Mouse (Mus musculus) heart, adult 2 months (tissue): ENCODE measurements at regions not wholly inside any gene's neighbourhood (a gene's known extent, or its start where the extent isn't known, plus 50 kb on each side); places are given as distances from the start of the nearest gene placed in this dataset.

Experiments used
- DNase-seq, 2 experiments: peaks; one replicate each; pipeline ENCODE4 v3.0.0; 2021
- H3K27ac ChIP-seq: fragments of 200-600 bp; 2 replicates; pipeline ENCODE4 v1.8.1; 2022
- H3K27me3 ChIP-seq: fragments of 200-500 bp; 2 replicates; pipeline ENCODE4 v1.6.1; 2012; ENCODE audit warnings: mild to moderate bottlenecking, low read length, inconsistent platforms, mixed read lengths; ENCODE audit not compliant: control insufficient read depth, insufficient read depth
- H3K36me3 ChIP-seq: fragments of 200-500 bp; 2 replicates; pipeline ENCODE4 v1.6.1; 2012; ENCODE audit warnings: low read length, inconsistent platforms; ENCODE audit not compliant: control insufficient read depth, insufficient read depth
- H3K4me1 ChIP-seq: fragments of 200-500 bp; 2 replicates; pipeline ENCODE4 v1.6.1; 2011; ENCODE audit warnings: low read length; ENCODE audit not compliant: control insufficient read depth, insufficient read depth
- H3K4me3 ChIP-seq: fragments of 200-600 bp; 2 replicates; pipeline ENCODE4 v1.8.1; 2022
- H3K79me2 ChIP-seq: fragments of 200-500 bp; replicated peaks from 2 replicates; pipeline ENCODE4 v1.6.1; 2012; ENCODE audit warnings: mild to moderate bottlenecking, inconsistent platforms, low read length, moderate library complexity, mixed read lengths; ENCODE audit not compliant: control insufficient read depth, insufficient read depth
- H3K9ac ChIP-seq: fragments of 200-500 bp; 2 replicates; pipeline ENCODE4 v1.6.1; 2012; ENCODE audit warnings: low read depth, mild to moderate bottlenecking, control low read depth, inconsistent platforms, low read length, mixed read lengths
- CTCF ChIP-seq: fragments of 200-600 bp; IDR thresholded peaks from 2 replicates; pipeline ENCODE4 v1.8.1; 2022; ENCODE audit warnings: antibody characterized with exemption, mild to moderate bottlenecking, moderate library complexity
- EP300 ChIP-seq: fragments of 200-500 bp; IDR thresholded peaks from 2 replicates; pipeline ENCODE4 v1.6.1; 2011; ENCODE audit warnings: low read depth, low read length, control low read depth; ENCODE audit not compliant: insufficient read depth
- POLR2A ChIP-seq: fragments of 200-500 bp; IDR thresholded peaks from 2 replicates; pipeline ENCODE4 v1.6.1; 2011; ENCODE audit warnings: mild to moderate bottlenecking, low read depth, low read length, control low read depth; ENCODE audit not compliant: insufficient read depth
- WGBS: fragments of 180-500 bp; shearing (Covaris S2); methylation state at CpG from one replicate; pipeline ENCODE4 v1.1.7; 2018; 5-methylcytosine and 5-hydroxymethylcytosine counted together
- intact Hi-C: fragments of 180-260 bp; cut with DNase I; formaldehyde crosslinking; loops from one replicate; pipeline ENCODE4 v1.15.1; 2025

- Histone ChIP-seq H3K9ac (no peak overlapping the region), H3K4me1 (no peaks in the 10 kb centered on the region), H3K4me3 (no peak overlapping the region), H3K27me3 (no peaks in the 10 kb centered on the region), H3K27ac (no peak overlapping the region), H3K36me3 (no peaks in the 10 kb centered on the region), H3K79me2 (no peaks in the 10 kb centered on the region)
- intact Hi-C loops = no loop called here
- WGBS = 54% methylated on average over 5 of the region's 5 CpGs
- no peak for DNase-seq
- TF ChIP-seq CTCF = no peak
- TF ChIP-seq POLR2A = no peak
- no peak for TF ChIP-seq EP300
Observed at GRCm38 (mm10) chr13:46139251-46139650, 134.3 kb upstream of the Stmnd1 start.

- intact Hi-C loops = no loop called here
- Histone ChIP-seq H3K79me2 (no peaks in the 10 kb centered on the region), H3K9ac (no peak overlapping the region), H3K27me3 (no peaks in the 10 kb centered on the region), H3K27ac (no peak overlapping the region), H3K4me3 (no peak overlapping the region), H3K36me3 (no peaks in the 10 kb centered on the region), H3K4me1 (no peaks in the 10 kb centered on the region)
- WGBS = 75% methylated on average over 8 of the region's 8 CpGs
- TF ChIP-seq CTCF = no peak
- TF ChIP-seq POLR2A = no peak
- DNase-seq = no peak
Observed at GRCm38 (mm10) chr13:46135411-46135810, 138.1 kb upstream of the Stmnd1 start.

GRCm38 (mm10) chr13:46129236-46129855, 144.2 kb upstream of the Stmnd1 start:
- H3K79me2 ChIP-seq = no peaks in the 10 kb centered on the region
- H3K4me1 ChIP-seq = no peaks in the 10 kb centered on the region
- no peaks in the 10 kb centered on the region for H3K27me3 ChIP-seq
- no peak overlapping the region for H3K4me3 ChIP-seq
- H3K9ac ChIP-seq = no peak overlapping the region
- no peaks in the 10 kb centered on the region for H3K36me3 ChIP-seq
- no peak overlapping the region for H3K27ac ChIP-seq
- 80% methylated on average over 9 of the region's 9 CpGs for WGBS
- TF ChIP-seq POLR2A (no peak), CTCF (no peak), EP300 (no peak)
- intact Hi-C loops = no loop called here
- DNase-seq = no peak

GRCm38 (mm10) chr13:46123446-46123845, 150.1 kb upstream of the Stmnd1 start:
- H3K4me3 ChIP-seq = no peak overlapping the region
- H3K9ac ChIP-seq = no peak overlapping the region
- no peaks in the 10 kb centered on the region for H3K27me3 ChIP-seq
- no peak overlapping the region for H3K27ac ChIP-seq
- WGBS = 69% methylated on average over 3 of the region's 3 CpGs
- TF ChIP-seq POLR2A (no peak), EP300 (no peak), CTCF (no peak)
- intact Hi-C loops = no loop called here
- DNase-seq = no peak
- no peaks in the 10 kb centered on the region for H3K36me3 ChIP-seq
- no peaks in the 10 kb centered on the region for H3K79me2 ChIP-seq
- H3K4me1 ChIP-seq = no peaks in the 10 kb centered on the region

GRCm38 (mm10) chr13:46116576-46116975, 151.8 kb upstream of the Atxn1 start:
- intact Hi-C loops = no loop called here
- Histone ChIP-seq H3K27me3 (no peaks in the 10 kb centered on the region), H3K9ac (no peak overlapping the region), H3K4me1 (no peaks in the 10 kb centered on the region), H3K4me3 (no peak overlapping the region), H3K79me2 (no peaks in the 10 kb centered on the region), H3K36me3 (no peaks in the 10 kb centered on the region), H3K27ac (no peak overlapping the region)
- WGBS = 86% methylated on average over 4 of the region's 4 CpGs
- DNase-seq = no peak
- TF ChIP-seq CTCF (no peak), POLR2A (no peak), EP300 (no peak)

GRCm38 (mm10) chr13:46104971-46105370, 140.2 kb upstream of the Atxn1 start:
- H3K9ac ChIP-seq = no peak overlapping the region
- H3K79me2 ChIP-seq = no peaks in the 10 kb centered on the region
- no peaks in the 10 kb centered on the region for H3K27me3 ChIP-seq
- 71% methylated on average over 6 of the region's 6 CpGs for WGBS
- H3K4me1 ChIP-seq = no peaks in the 10 kb centered on the region
- DNase-seq = no peak
- no peak overlapping the region for H3K4me3 ChIP-seq
- TF ChIP-seq EP300 (no peak), CTCF (no peak), POLR2A (no peak)
- intact Hi-C loops = no loop called here
- H3K36me3 ChIP-seq = no peaks in the 10 kb centered on the region
- H3K27ac ChIP-seq = no peak overlapping the region

GRCm38 (mm10) chr13:46098621-46099020, 133.8 kb upstream of the Atxn1 start:
- intact Hi-C loops = no loop called here
- Histone ChIP-seq H3K27ac (no peak overlapping the region), H3K4me1 (no peaks in the 10 kb centered on the region), H3K4me3 (no peak overlapping the region), H3K27me3 (no peaks in the 10 kb centered on the region), H3K36me3 (no peaks in the 10 kb centered on the region), H3K9ac (no peak overlapping the region), H3K79me2 (no peaks in the 10 kb centered on the region)
- WGBS = 68% methylated on average over 7 of the region's 7 CpGs
- DNase-seq = no peak
- TF ChIP-seq EP300 (no peak), POLR2A (no peak)
